Mouse (Mus musculus) limb, embryonic 10.5 days (tissue): ENCODE measurements around the gene Abce1. TPM values are rescaled to one million over a fixed set of nuclear protein-coding genes. Genes with fewer than 3 reads are reported as not detected.
A peak's percentile ranks its signal among the peaks of the same experiment; 100 is the strongest.

ENCODE experiments used
- DNase-seq: peaks from one replicate; pipeline ENCODE4 v3.0.0-alpha.2; 2017; ENCODE audit warnings: low spot score
- H3K27ac ChIP-seq: fragments of 300-500 bp; sonication (generic); 2 replicates; pipeline ENCODE4 v1.5.1; 2016; ENCODE audit warnings: mild to moderate bottlenecking
- H3K27me3 ChIP-seq: fragments of 300-500 bp; sonication (generic); 2 replicates; pipeline ENCODE4 v1.6.1; 2016; ENCODE audit warnings: low read depth, mild to moderate bottlenecking; ENCODE audit not compliant: poor library complexity, severe bottlenecking
- H3K36me3 ChIP-seq: fragments of 300-500 bp; sonication (generic); 2 replicates; pipeline ENCODE4 v1.6.1; 2016; ENCODE audit warnings: mild to moderate bottlenecking, moderate library complexity
- H3K4me1 ChIP-seq: fragments of 300-500 bp; sonication (generic); 2 replicates; pipeline ENCODE4 v1.6.1; 2016
- H3K4me3 ChIP-seq: fragments of 300-500 bp; sonication (generic); 2 replicates; pipeline ENCODE4 v1.5.1; 2016; ENCODE audit warnings: mild to moderate bottlenecking, moderate library complexity
- H3K9me3 ChIP-seq: fragments of 300-500 bp; sonication (generic); replicated peaks from 2 replicates; pipeline ENCODE4 v1.6.1; 2016; ENCODE audit warnings: mild to moderate bottlenecking
- WGBS: fragments of 180-500 bp; shearing (Covaris S2); methylation state at CpG from one replicate; pipeline ENCODE4 v1.1.7; 2016; 5-methylcytosine and 5-hydroxymethylcytosine counted together
- polyA plus RNA-seq: library from polyadenylated mRNA; unstranded; fragments of >200 nt; fragmentation: Nextera tagmentation; extraction: Ambion mirVana; gene quantifications from 2 replicates; pipeline ENCODE4 v1.2.1, GENCODE M21; 2016

The Abce1 gene
- polyA plus RNA-seq, 1 experiment from 2014 or later: 136 TPM

GRCm38 (mm10) chr8:79638001-79638706, 73.4 kb downstream of the Abce1 start:
- Histone ChIP-seq H3K4me3 (peak overlapping the region; percentile 76), H3K4me1 (peaks cover 25% of the 10 kb centered on the region), H3K27me3 (no peaks in the 10 kb centered on the region), H3K36me3 (peaks cover 4% of the 10 kb centered on the region; the same call in 1 of the 2 replicates), H3K9me3 (no peaks in the 10 kb centered on the region; the same call in 1 of the 2 replicates), H3K27ac (peak overlapping the region; percentile 98)
- DNase-seq: no peak
- WGBS: 13% methylated on average over 11 of the region's 11 CpGs

- Histone ChIP-seq H3K27ac (no peak overlapping the region), H3K27me3 (no peaks in the 10 kb centered on the region), H3K9me3 (no peaks in the 10 kb centered on the region; the same call in 1 of the 2 replicates), H3K36me3 (0 out of 2 replicates have a peak, but pooled peaks cover under 1% of the 10 kb centered on the region), H3K4me1 (peaks cover 19% of the 10 kb centered on the region), H3K4me3 (no peak overlapping the region)
- no peak for DNase-seq
- 86% methylated on average over 3 of the region's 3 CpGs for WGBS
Observed at GRCm38 (mm10) chr8:79637237-79637636, 74.3 kb downstream of the Abce1 start.

GRCm38 (mm10) chr8:79636151-79636550, 75.4 kb downstream of the Abce1 start:
- H3K9me3 ChIP-seq: no peaks in the 10 kb centered on the region; the same call in 1 of the 2 replicates
- no peak overlapping the region for H3K27ac ChIP-seq
- no peak for DNase-seq
- H3K4me1 ChIP-seq: peaks cover 8% of the 10 kb centered on the region
- no peak overlapping the region for H3K4me3 ChIP-seq
- H3K27me3 ChIP-seq: no peaks in the 10 kb centered on the region
- 84% methylated on average over 1 of the region's 1 CpGs for WGBS
- no peaks in the 10 kb centered on the region for H3K36me3 ChIP-seq

- 0 out of 2 replicates have a peak, but pooled peaks cover 2% of the 10 kb centered on the region for H3K4me1 ChIP-seq
- no peak overlapping the region for H3K27ac ChIP-seq
- no peaks in the 10 kb centered on the region; the same call in 1 of the 2 replicates for H3K9me3 ChIP-seq
- DNase-seq: no peak
- 78% methylated on average over 1 of the region's 1 CpGs for WGBS
- no peaks in the 10 kb centered on the region for H3K36me3 ChIP-seq
- no peak overlapping the region for H3K4me3 ChIP-seq
- no peaks in the 10 kb centered on the region for H3K27me3 ChIP-seq
Observed at GRCm38 (mm10) chr8:79635491-79635890, 76.0 kb downstream of the Abce1 start.

Other genes with a start within 250 kb of the Abce1 start
- gene Otud4, start 72.1 kb downstream of the Abce1 start, polyA plus RNA-seq: 15.4 and 16.6 TPM in 2 replicates
- gene Anapc10, start 80 bp upstream of the Abce1 start, polyA plus RNA-seq: 38.3 and 42.5 TPM in 2 replicates